Mouse (Mus musculus) adrenal gland, postnatal 10 days (tissue): Measurements from ENCODE around the gene Proz. TPM values are rescaled to one million over a fixed set of nuclear protein-coding genes. Genes with fewer than 3 reads are reported as not detected.
A peak's percentile ranks its signal among the peaks of the same experiment; 100 is the strongest.

Source experiments
- DNase-seq: peaks from one replicate; pipeline ENCODE4 v3.0.0; 2021; ENCODE audit warnings: mixed read lengths
- total RNA-seq, 2 experiments: library from RNA; stranded (reverse); gene quantifications; 2 replicates each; pipeline ENCODE4 v1.2.3; 2021

The Proz gene
- total RNA-seq, 2 experiments from 2014 or later, result 19.2 to 41.7 TPM

DNA sequence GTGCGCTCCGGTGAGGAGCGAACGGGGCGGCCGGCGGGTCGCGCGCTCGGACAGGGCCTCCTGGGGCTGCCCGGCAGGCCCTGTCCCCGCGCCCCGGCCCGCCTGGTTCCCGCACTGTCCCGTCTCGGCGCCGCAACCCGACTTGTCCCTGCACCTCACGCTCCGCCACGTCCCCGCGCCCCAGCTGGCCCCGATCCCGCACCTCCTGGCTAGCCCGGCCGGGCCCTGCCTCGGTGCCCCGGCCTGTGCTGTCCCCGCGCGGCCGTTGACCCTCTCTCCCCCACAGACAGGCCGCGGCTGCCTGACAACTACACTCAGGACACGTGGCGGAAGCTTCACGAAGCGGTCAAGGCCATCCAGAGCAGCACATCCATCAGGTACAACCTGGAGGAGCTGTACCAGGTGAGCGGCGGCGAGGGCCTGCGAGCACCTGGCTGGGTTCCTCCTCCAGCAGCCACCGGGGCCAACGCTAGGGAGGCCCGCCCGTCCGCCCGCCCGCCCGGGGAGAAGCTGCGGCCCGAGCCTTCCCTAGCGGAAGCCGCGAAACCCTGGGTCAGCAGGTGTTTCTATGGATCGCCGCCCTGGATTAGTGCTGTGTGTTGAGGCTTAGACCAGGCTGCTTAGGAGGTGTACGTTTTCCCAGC is 45.3 kb downstream of the Proz start:
- peak; percentile 71 for DNase-seq

DNA sequence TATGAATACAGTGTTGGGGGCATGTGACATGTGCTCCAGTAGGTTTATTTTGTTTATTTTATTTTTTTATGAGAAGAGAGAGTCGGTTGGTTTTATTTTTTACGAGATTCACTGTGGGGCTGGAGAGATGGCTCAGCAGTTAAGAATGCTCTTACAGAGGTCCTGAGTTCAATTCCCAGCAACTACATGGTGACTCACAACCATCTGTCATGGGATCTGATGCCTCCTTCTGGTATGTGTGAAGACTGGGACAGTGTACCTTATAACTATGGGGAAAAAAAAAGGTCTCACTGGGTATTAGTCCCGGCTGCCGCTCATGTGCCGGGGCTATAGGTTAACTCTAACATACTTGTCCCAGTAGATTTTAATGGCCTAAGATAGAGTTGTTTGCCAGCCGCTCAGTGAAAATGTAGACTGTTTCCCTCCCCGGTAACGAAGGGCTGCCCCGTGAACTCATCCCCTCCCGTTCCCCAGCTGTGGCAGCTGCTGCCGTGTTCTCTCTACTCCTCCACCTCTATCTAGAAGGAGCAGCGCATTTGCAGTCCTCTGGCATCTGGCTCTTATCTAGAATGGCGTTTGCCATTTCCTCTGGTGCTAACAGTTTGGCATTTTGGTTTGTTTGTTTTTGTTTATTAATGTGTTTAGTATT is 47.4 kb downstream of the Proz start:
- DNase-seq, result no peak

DNA sequence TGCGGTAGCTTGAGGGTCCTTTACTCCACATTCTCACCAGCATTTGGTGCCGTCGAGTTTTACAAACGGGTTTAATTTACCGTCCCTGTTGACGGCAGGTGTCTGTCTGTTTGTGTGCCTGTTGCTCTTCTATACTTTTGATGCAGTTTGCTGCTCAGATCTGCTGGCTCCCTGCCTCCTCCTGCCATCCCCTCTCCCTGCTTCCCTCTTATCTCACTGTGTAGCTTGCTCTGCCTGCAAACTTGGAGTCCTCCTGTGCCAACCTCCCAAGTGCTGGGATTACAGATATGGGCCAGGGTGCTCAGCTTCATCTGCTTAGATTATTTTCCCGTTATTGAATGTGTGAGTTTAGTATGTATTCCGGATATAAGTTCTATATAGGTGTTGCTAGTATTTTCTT is 48.3 kb downstream of the Proz start:
- DNase-seq, result no peak

DNA sequence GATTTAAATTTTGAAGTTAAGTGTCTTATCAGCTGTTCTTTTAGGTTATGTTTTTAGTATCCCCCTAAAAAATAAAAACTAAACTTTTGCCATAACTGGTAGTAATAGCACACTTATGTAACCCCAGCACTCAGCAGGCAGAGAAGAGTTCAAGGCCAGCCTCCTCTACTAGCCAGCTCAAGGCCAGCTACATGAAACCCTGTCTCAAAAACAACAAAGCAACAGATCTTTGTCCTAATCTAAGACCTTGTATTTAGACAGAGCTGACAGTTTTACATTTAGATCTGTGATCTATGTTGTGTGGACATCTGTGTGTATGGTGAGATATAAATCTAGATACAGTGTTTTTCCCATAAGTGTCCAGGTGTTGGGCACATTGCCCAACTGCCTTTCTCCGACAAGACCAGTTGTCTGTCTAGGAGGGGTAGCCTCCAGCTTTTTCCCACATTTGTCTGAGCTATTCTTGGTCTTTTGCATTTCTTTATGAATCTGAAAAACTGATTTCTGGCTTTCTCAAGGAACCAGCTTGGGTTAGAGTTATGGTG is 48.8 kb downstream of the Proz start:
- peak; percentile 31 for DNase-seq

DNA sequence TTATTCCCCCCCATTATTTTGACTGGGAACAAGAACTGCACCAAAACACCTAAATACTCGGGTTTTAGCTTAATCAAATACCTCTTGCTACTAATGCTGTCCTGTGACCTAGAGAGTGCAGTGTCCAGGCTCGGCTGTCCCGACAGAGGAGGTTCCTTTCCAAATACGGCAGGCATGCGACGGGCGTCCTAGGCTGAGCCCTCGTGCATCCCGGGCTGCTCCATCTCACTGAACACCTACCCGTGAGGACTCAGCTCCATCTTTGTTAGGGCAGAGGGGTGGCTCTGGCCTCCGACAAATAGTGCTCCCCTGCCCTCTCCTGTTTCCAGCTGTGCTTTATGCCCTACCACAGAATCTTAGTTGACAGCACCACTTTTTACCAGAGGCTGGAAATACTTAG is 51.2 kb downstream of the Proz start:
- DNase-seq, result no peak

DNA sequence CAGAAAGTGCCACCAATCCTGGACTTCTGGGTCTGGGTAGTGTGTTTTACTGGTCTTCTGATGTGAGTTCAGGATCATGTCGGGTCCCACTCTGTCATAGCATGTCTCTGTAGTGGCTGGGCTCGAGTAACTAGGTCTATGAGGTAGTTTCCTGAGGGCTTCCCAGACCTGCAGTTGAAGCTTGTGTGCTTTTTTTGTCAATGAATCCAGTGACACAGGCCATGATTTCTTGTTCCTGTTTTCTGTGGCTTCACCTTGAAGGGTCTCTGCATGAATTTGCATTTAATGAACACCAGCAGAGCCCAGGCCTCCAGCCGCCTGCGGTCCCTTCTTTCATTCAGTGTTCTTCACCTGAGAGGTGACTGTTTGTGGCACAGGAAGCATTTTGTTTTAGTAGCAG is 52.5 kb downstream of the Proz start:
- DNase-seq, result no peak

DNA sequence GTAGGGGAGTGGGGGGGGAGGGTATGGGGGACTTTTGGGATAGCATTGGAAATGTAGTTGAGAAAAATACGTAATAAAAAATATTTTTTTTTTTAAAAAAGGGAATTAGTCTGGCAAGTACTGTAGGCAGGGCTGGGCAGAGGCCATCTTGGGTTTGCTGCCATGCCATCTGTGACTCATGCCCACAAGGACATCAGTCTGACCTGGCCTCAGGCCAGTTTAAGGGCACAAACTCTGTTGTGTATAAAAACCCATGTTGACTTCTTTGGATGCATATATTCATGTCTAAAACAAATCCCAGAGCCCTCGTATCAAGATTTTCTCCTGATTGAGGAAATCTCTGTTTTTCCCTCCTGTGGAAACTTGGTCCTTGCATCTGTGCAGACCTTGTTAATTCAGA is 56.4 kb downstream of the Proz start:
- DNase-seq, result peak; percentile 78

DNA sequence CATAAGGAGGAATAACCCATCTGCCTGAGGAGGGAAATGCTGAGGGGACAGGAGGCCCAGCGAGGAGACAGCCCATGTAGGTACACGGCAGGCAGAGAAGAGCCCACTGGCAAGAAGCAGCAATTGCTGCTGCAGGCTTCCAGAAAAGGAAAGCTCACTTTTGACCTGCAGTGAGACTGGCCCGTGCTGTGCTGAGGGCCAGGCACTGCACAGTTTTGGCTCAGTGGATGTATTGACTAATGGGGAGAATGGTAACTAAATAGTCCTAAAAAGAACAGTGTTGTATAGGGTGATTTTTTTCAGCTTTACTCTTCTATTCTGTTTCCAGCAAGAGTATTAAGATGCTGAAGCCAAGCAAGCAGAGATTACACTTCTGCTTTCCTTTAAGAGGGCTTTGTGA is 57.8 kb downstream of the Proz start:
- DNase-seq, result no peak

DNA sequence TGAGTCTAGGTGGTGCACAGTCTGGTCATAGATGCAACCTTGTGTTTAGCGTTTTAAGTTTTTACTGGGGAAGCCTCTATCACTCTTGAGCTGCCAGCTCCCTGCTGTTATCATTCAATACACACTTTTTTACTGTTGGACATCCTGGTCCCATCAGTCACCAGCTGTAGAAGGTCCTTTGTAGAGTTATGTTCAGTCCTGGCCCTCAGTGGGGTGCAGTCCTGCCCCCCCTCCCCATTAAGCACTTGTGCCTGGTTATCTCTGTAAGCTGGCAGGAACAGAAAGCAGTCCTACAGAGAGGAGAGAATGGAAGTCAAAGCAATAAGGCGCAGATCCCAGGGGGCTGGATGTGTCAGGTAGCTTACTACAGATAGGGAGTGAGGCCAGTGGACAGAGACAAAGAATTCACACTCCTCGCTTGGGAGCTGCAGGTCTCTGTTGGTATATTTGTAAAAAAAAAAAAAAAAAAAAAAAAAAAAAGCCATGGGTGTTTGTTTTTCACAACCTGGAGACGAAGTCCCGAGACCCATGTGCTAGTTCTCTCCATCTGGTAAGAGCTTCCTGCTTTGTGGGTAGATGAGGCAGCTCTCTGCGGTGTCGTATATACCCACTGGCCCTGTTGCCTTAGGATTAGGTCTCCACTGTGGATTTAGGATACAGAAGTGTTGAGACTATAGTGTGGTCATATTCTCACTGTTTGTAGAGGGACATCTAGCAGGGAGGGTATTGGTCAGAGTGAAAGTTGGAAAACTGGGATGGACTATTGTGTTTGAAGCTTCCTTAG is 60.4 kb downstream of the Proz start:
- DNase-seq, result no peak

DNA sequence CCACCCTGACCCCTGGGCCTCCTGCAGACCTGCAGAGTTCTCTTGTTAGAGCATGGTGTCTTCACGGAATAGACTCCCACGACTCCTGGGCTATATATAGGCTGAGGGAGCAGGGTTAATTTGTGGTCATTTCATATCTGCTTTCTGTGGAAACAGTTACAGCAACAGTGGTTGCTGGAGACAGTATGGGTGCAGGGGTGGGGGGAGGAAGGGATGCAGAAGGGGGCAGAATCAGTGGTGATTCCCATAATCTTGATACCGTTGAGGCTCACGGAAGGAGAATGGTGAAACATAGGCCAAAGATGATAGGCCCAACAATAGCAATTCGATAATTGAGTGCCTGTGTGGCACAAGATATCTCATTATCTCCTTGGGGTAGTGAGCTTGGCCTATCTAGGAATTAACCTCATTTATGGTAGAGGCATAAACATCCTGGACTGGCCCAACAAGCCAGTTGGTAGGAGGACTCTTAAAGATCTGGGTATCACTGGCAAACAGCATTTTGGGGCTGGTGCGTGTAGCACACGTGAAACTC is 62.2 kb downstream of the Proz start:
- DNase-seq, result no peak

DNA sequence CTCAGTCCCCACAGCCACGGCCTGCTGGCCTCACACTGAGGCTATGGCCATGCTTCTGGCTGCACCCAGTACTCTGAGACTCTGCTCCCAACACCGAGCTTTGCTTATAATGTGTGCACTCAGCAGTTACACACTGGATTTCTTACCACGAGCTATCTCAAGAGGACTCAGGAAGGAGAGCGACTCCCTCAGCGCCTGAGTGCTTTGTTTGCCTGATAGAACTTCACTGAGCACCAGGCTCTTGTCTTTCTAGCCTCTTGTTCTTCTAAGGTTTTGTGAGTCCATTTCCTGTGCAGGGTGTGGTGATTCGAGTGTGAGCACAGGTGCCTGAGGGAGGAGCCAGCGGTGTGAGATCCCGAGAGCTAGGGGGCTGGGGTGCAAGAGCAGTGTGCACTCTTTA is 64.2 kb downstream of the Proz start:
- DNase-seq, result no peak

Other genes with a start within 250 kb of the Proz start
- 10 to 100 TPM; 43.0 to 52.5 TPM for gene Mcf2l, start 187.1 kb upstream of the Proz start, total RNA-seq
- 10 to 100 TPM in 1 of 2 experiments, 1 to 10 TPM in 1; 9.2 to 20.2 TPM for gene F7, start 34.9 kb upstream of the Proz start, total RNA-seq
- gene F10, start 23.6 kb upstream of the Proz start, total RNA-seq, result 100 to 1,000 TPM in 1 of 2 experiments, 10 to 100 TPM in 1; 51.8 to 118 TPM
- gene Pcid2, start 44.5 kb downstream of the Proz start, total RNA-seq, result 10 to 100 TPM; 17.9 to 21.0 TPM
- gene Cul4a, start 44.7 kb downstream of the Proz start, total RNA-seq, result 100 to 1,000 TPM in 1 of 2 experiments, 10 to 100 TPM in 1; 85.9 to 107 TPM
- 100 to 1,000 TPM; 351 to 364 TPM for gene Lamp1, start 98.2 kb downstream of the Proz start, total RNA-seq
- gene Grtp1, start 139.7 kb downstream of the Proz start, total RNA-seq, result 10 to 100 TPM; 10.3 to 13.4 TPM
- gene Adprhl1, start 193.2 kb downstream of the Proz start, total RNA-seq, result 1 to 10 TPM; 2.2 to 9.3 TPM
- gene Dcun1d2, start 227.2 kb downstream of the Proz start, total RNA-seq, result 10 to 100 TPM; 19.9 to 25.9 TPM
- 10 to 100 TPM; 20.7 to 24.3 TPM for gene Tmco3, start 227.3 kb downstream of the Proz start, total RNA-seq